Mouse (Mus musculus) monocyte, adult 5-6 weeks (primary cell): ENCODE results near the gene Smim4. TPM values are rescaled to one million over a fixed set of nuclear protein-coding genes. Genes with fewer than 3 reads are reported as not detected.

ENCODE experiments used
- ATAC-seq: fragments of 153-309, 156-312 bp; replicated peaks from 2 replicates; pipeline ENCODE4 v1.8.0; 2017; ENCODE audit warnings: mild to moderate bottlenecking; ENCODE audit not compliant: low TSS enrichment, insufficient number of reproducible peaks, severe bottlenecking, poor library complexity, low FRiP score
- total RNA-seq: library from RNA; stranded (forward); fragments of 200-1000, 200-491, 200-594 nt; gene quantifications from 3 replicates; pipeline ENCODE4 v1.2.3, GENCODE M21; 2017

Smim4 gene
- total RNA-seq, 1 experiment from 2014 or later, result 40.4 TPM

- no peak for ATAC-seq
Measured at GRCm38 (mm10) chr14:31045296-31045695, 83.5 kb downstream of the Smim4 start.

Other genes starting within 250 kb of the Smim4 start
- 0.49 to 1.3 TPM in 2 of 3 replicates, not detected in the other for gene Mustn1, start 249.8 kb downstream of the Smim4 start, total RNA-seq
- not detected in 3 replicates for gene Itih4, start 242.5 kb downstream of the Smim4 start, total RNA-seq
- not detected in 3 replicates for gene Itih3, start 205.2 kb downstream of the Smim4 start, total RNA-seq
- gene Itih1, start 185.7 kb downstream of the Smim4 start, total RNA-seq, result not detected in 3 replicates
- 5.3 to 6.9 TPM (median 5.3 TPM) in 3 replicates for gene Nek4, start 177.6 kb downstream of the Smim4 start, total RNA-seq
- gene Glt8d1, start 127.6 kb downstream of the Smim4 start, total RNA-seq, result 17.0 to 29.2 TPM (median 20.6 TPM) in 3 replicates
- gene Spcs1, start 127.3 kb downstream of the Smim4 start, total RNA-seq, result 73.5 to 105 TPM (median 73.5 TPM) in 3 replicates
- 41.7 to 67.0 TPM (median 49.4 TPM) in 3 replicates for gene Pbrm1, start 109.8 kb downstream of the Smim4 start, total RNA-seq
- 99.4 to 162 TPM (median 133 TPM) in 3 replicates for gene Gnl3, start 109.8 kb downstream of the Smim4 start, total RNA-seq
- gene Nt5dc2, start 2.1 kb upstream of the Smim4 start, total RNA-seq, result 1.7 to 2.7 TPM in 2 of 3 replicates, not detected in the other
- gene Stab1, start 39.7 kb upstream of the Smim4 start, total RNA-seq, result not detected in 3 replicates
- gene Tnnc1, start 79.4 kb upstream of the Smim4 start, total RNA-seq, result not detected in 3 replicates
- 88.8 to 157 TPM (median 111 TPM) in 3 replicates for gene Nisch, start 88.0 kb upstream of the Smim4 start, total RNA-seq
- gene Sema3g, start 88.9 kb upstream of the Smim4 start, total RNA-seq, result not detected in 3 replicates
- 13.2 to 19.6 TPM (median 14.0 TPM) in 3 replicates for gene Phf7, start 122.4 kb upstream of the Smim4 start, total RNA-seq
- 40.4 to 69.5 TPM (median 59.6 TPM) in 3 replicates for gene Bap1, start 122.5 kb upstream of the Smim4 start, total RNA-seq
- gene Dnah1, start 194.9 kb upstream of the Smim4 start, total RNA-seq, result under 0.01 TPM in 1 of 3 replicates, not detected in the others
- 67.9 to 73.5 TPM (median 73.1 TPM) in 3 replicates for gene Capn7, start 207.7 kb upstream of the Smim4 start, total RNA-seq